Mouse (Mus musculus): ENCODE results near the gene Taf6l. TPM values are rescaled to one million over a fixed set of nuclear protein-coding genes. Genes with fewer than 3 reads are reported as not detected.
A peak's percentile ranks its signal among the peaks of the same experiment; 100 is the strongest.

Taf6l gene
- polyA plus RNA-seq, 1 experiment: 14.1 TPM

- Histone ChIP-seq H3K4me3 (replicated peaks; ENCODE audit: insufficient read depth, low read depth, low read length) (peak overlapping the region; percentile 86), H3K4me1 (ENCODE audit: control insufficient read depth, insufficient read depth, low read length) (peaks cover 4% of the 10 kb centered on the region; the same call in 1 of the 2 replicates), H3K27ac (ENCODE audit: insufficient read depth, low read length) (peak overlapping the region; percentile 95), H3K27me3 (ENCODE audit: control insufficient read depth, insufficient read depth, low read length) (no peaks in the 10 kb centered on the region)
- WGBS: under 1% methylated on average over 48 of the region's 48 CpGs
- DNase-seq: no peak
- TF ChIP-seq CTCF (IDR thresholded peaks at IDR 0.05; ENCODE audit: borderline replicate concordance, insufficient read depth, low read depth, low read length) (no peak), POLR2A (IDR thresholded peaks at IDR 0.05; ENCODE audit: borderline replicate concordance, insufficient read depth, low read length) (no peak)
These were observed 34.3 kb upstream of the Taf6l start for GRCm38 (mm10) chr19:8820424-8820956.

DNA sequence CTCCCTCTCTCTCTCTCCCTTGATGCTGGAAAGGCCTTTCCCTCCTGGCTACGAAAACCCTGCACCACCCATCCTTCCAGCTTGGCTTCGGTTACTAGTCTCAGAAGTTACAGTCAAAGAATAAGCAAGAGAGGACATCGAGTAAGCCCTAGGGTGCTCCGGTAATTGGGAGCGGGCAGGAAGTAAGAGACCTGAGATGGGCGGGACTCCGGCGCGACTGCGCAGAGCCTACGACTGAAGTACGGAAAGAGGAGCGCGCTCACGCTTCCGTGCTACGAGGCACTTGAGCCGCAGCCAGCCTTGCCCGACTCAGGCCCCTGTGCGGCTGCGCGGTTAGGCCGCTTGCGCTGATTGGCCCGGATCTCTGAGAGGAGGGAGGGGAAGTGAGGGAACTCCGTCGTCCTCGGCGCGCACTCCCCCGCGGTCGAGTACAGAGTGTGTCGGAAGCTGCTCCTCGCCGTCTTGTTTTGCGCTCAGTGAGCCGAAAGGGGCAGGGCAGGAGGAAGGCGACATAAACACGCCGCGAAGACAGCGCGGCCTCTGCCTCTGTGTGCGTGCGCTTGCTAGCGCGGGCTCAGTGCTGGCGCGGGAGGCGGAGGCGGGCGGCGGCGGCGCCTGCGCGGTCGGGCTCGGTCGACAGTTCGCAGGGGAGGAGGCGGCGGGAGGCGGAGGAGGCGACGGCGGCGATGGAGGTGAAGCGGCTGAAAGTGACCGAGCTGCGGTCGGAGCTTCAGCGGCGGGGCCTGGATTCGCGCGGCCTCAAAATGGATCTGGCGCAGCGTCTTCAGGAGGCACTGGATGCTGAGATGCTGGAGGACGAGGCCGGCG is 33.6 kb upstream of the Taf6l start, which contains the start of gene Hnrnpul2:
TSS of gene Hnrnpul2 (plus strand) at position 415 of the 828 bp plus-strand sequence.
- Histone ChIP-seq H3K27ac (ENCODE audit: insufficient read depth, low read length) (peak within 1 kb of the TSS; percentile 95), H3K27me3 (ENCODE audit: control insufficient read depth, insufficient read depth, low read length) (no peaks in the 10 kb centered on the region)

GRCm38 (mm10) chr19:8818801-8819595 is 32.8 kb upstream of the Taf6l start, which contains the start of gene Ttc9c:
Ttc9c (minus strand) TSS chr19:8819333.
- Histone ChIP-seq H3K4me1 (ENCODE audit: control insufficient read depth, insufficient read depth, low read length) (peaks cover 7% of the 10 kb centered on the region; the same call in 1 of the 2 replicates), H3K27ac (ENCODE audit: insufficient read depth, low read length) (peak within 1 kb of the TSS; percentile 95), H3K4me3 (replicated peaks; ENCODE audit: insufficient read depth, low read depth, low read length) (peak within 1 kb of the TSS; percentile 86), H3K27me3 (ENCODE audit: control insufficient read depth, insufficient read depth, low read length) (no peaks in the 10 kb centered on the region)
- peak; percentile 95 to 99 for DNase-seq
- under 1% methylated on average over 33 of the region's 33 CpGs for WGBS
- TF ChIP-seq CTCF (IDR thresholded peaks at IDR 0.05; ENCODE audit: borderline replicate concordance, insufficient read depth, low read depth, low read length) (no peak), POLR2A (IDR thresholded peaks at IDR 0.05; ENCODE audit: borderline replicate concordance, insufficient read depth, low read length) (peak; percentile 82; the same call in 1 of the 2 replicates)

More for the DNA sequence above, 33.6 kb upstream of the Taf6l start, which contains the start of gene Hnrnpul2:
- WGBS: under 1% methylated on average over 81 of the region's 83 CpGs
- H3K4me3 ChIP-seq (replicated peaks; ENCODE audit: insufficient read depth, low read depth, low read length): peak within 1 kb of the TSS; percentile 86
- TF ChIP-seq POLR2A (IDR thresholded peaks at IDR 0.05; ENCODE audit: borderline replicate concordance, insufficient read depth, low read length) (peak; percentile 96; the same call in 1 of the 2 replicates), CTCF (IDR thresholded peaks at IDR 0.05; ENCODE audit: borderline replicate concordance, insufficient read depth, low read depth, low read length) (no peak)
- H3K4me1 ChIP-seq (ENCODE audit: control insufficient read depth, insufficient read depth, low read length): peaks cover 7% of the 10 kb centered on the region; the same call in 1 of the 2 replicates
- peak; percentile 98 to 99 for DNase-seq

DNA sequence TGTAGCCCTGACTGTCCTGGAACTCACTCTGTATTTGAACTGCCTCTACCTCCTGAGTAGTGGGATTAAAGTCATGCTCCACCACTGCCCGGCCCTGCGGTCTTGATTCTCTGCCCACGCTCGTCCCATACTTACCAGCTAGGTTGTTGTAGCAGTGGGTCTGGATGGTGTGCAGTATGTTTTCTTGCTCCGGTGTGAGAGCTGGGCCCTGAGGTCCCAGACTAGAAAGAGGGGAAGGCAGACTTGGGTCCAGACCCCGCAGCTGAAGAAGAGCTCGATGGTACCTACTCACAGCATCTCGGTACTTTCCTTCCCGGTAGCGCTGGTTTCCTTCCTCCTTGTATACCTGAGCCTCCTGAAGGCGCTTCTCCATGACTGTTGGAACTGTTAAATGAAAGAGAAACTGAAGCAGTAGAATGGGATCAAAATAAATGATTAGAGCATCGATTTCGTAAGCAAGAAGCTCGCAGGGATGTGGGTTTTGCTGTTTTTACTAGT is 32.1 kb upstream of the Taf6l start:
- DNase-seq: no peak
- H3K4me1 ChIP-seq (ENCODE audit: control insufficient read depth, insufficient read depth, low read length): peaks cover 7% of the 10 kb centered on the region; the same call in 1 of the 2 replicates
- no peaks in the 10 kb centered on the region for H3K27me3 ChIP-seq (ENCODE audit: control insufficient read depth, insufficient read depth, low read length)
- H3K27ac ChIP-seq (ENCODE audit: insufficient read depth, low read length): 0 out of 2 replicates have a peak overlapping the region, but pooled peaks have one; percentile 0
- no peak for TF ChIP-seq POLR2A (IDR thresholded peaks at IDR 0.05; ENCODE audit: borderline replicate concordance, insufficient read depth, low read length)
- no peak for TF ChIP-seq CTCF (IDR thresholded peaks at IDR 0.05; ENCODE audit: borderline replicate concordance, insufficient read depth, low read depth, low read length)
- WGBS: 12% methylated on average over 14 of the region's 14 CpGs
- H3K4me3 ChIP-seq (replicated peaks; ENCODE audit: insufficient read depth, low read depth, low read length): peak overlapping the region; percentile 75

DNA sequence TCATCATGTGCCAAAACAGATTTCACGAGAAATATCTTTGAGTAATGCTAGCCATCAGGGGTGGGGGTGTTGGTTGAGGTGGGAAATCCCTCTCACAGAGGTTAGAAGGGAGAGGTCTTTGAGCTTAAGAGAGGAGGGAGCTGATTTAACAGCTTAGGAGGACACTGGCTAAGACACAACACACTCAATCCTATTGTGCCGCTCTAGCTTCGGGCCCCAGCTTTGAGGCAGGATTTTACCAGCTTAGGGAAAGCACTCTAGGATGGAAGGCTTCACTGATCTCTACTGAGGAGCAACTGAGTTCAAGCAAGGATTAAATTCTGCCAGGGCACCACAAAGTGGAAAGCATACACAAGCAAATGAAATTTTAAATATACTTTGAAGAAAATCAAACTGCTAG is 30.8 kb upstream of the Taf6l start:
- Histone ChIP-seq H3K27ac (ENCODE audit: insufficient read depth, low read length) (no peak overlapping the region), H3K4me1 (ENCODE audit: control insufficient read depth, insufficient read depth, low read length) (peaks cover 7% of the 10 kb centered on the region; the same call in 1 of the 2 replicates), H3K27me3 (ENCODE audit: control insufficient read depth, insufficient read depth, low read length) (no peaks in the 10 kb centered on the region), H3K4me3 (replicated peaks; ENCODE audit: insufficient read depth, low read depth, low read length) (no peak overlapping the region)
- TF ChIP-seq CTCF (IDR thresholded peaks at IDR 0.05; ENCODE audit: borderline replicate concordance, insufficient read depth, low read depth, low read length) (no peak), POLR2A (IDR thresholded peaks at IDR 0.05; ENCODE audit: borderline replicate concordance, insufficient read depth, low read length) (no peak)
- 55% methylated on average over 3 of the region's 3 CpGs for WGBS
- no peak for DNase-seq

- no peak overlapping the region for H3K27ac ChIP-seq (ENCODE audit: insufficient read depth, low read length)
- H3K4me1 ChIP-seq (ENCODE audit: control insufficient read depth, insufficient read depth, low read length): peaks cover 7% of the 10 kb centered on the region; the same call in 1 of the 2 replicates
- 36% methylated on average over 11 of the region's 11 CpGs for WGBS
- peak overlapping the region; percentile 23 for H3K4me3 ChIP-seq (replicated peaks; ENCODE audit: insufficient read depth, low read depth, low read length)
- peak in 1 of 2 experiments; percentile 43 for DNase-seq
- TF ChIP-seq POLR2A (IDR thresholded peaks at IDR 0.05; ENCODE audit: borderline replicate concordance, insufficient read depth, low read length): no peak
- no peak for TF ChIP-seq CTCF (IDR thresholded peaks at IDR 0.05; ENCODE audit: borderline replicate concordance, insufficient read depth, low read depth, low read length)
- H3K27me3 ChIP-seq (ENCODE audit: control insufficient read depth, insufficient read depth, low read length): no peaks in the 10 kb centered on the region
These were observed 29.6 kb upstream of the Taf6l start for GRCm38 (mm10) chr19:8815812-8816211.

- no peak for DNase-seq
- WGBS: 90% methylated on average over 5 of the region's 5 CpGs
- TF ChIP-seq CTCF (IDR thresholded peaks at IDR 0.05; ENCODE audit: borderline replicate concordance, insufficient read depth, low read depth, low read length): no peak
- TF ChIP-seq POLR2A (IDR thresholded peaks at IDR 0.05; ENCODE audit: borderline replicate concordance, insufficient read depth, low read length): no peak
- Histone ChIP-seq H3K4me1 (ENCODE audit: control insufficient read depth, insufficient read depth, low read length) (no peaks in the 10 kb centered on the region; the same call in 1 of the 2 replicates), H3K27ac (ENCODE audit: insufficient read depth, low read length) (no peak overlapping the region), H3K27me3 (ENCODE audit: control insufficient read depth, insufficient read depth, low read length) (no peaks in the 10 kb centered on the region), H3K4me3 (replicated peaks; ENCODE audit: insufficient read depth, low read depth, low read length) (no peak overlapping the region)
These were observed 20.6 kb upstream of the Taf6l start for GRCm38 (mm10) chr19:8806810-8807209.

Measured in cerebellum, adult 2 months (tissue).